Mouse (Mus musculus) liver, postnatal 0 days (tissue): ENCODE results near the gene Rad21l.

Experiments used
- CTCF ChIP-seq: sonication (generic); IDR thresholded peaks from 2 replicates; pipeline ENCODE4 v1.5.1; 2016; ENCODE audit warnings: antibody characterized with exemption, low read depth
- EP300 ChIP-seq: IDR thresholded peaks from 2 replicates; pipeline ENCODE4 v1.6.1; 2016; ENCODE audit warnings: antibody characterized with exemption, low read depth, mild to moderate bottlenecking

DNA sequence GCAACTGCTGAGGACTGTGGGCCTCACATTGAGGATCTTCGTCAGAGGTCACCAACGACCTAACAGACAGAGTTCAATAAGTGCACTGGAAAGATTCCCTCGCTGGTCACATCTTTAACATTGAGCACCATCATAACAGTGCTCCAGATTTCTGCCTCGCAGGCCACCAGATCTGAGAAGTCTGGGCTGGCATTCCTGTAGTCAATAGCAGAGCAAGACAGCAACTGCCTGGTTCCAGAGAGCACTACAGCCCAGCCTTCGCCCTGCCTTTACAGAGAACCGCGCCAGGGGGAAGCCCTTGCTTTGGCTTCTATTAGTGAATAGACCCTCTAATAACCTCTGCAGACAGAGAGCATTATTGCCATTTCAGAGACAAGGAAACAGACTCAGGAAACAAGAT, 42.0 kb downstream of the Rad21l start:
- TF ChIP-seq CTCF (no peak), EP300 (no peak)
